Mouse (Mus musculus) WW6 (cell line): ENCODE measurements around the gene Rbm42.
A peak's percentile ranks its signal among the peaks of the same experiment; 100 is the strongest.

Experiments used
- DNase-seq: peaks from one replicate; pipeline ENCODE4 v3.0.0-alpha.2; 2013; ENCODE audit warnings: low read depth, low spot score

Rbm42 gene

GRCm38 (mm10) chr7:30618658-30619057, 31.5 kb downstream of the Rbm42 start:
- no peak for DNase-seq

GRCm38 (mm10) chr7:30615049-30615760, 34.9 kb downstream of the Rbm42 start:
- DNase-seq: no peak

GRCm38 (mm10) chr7:30614454-30614853, 35.7 kb downstream of the Rbm42 start:
- DNase-seq: no peak

GRCm38 (mm10) chr7:30613529-30614112, 36.5 kb downstream of the Rbm42 start:
- DNase-seq: no peak

GRCm38 (mm10) chr7:30612654-30613402, 37.3 kb downstream of the Rbm42 start, which contains the start of gene Upk1a:
Upk1a (minus strand) TSS chr7:30612847.
- no peak for DNase-seq

GRCm38 (mm10) chr7:30610043-30610442, 40.1 kb downstream of the Rbm42 start:
- DNase-seq: no peak

GRCm38 (mm10) chr7:30608476-30608875, 41.6 kb downstream of the Rbm42 start:
- DNase-seq: no peak

GRCm38 (mm10) chr7:30607706-30608309, 42.3 kb downstream of the Rbm42 start:
- peak; percentile 86 for DNase-seq

GRCm38 (mm10) chr7:30604944-30605343, 45.2 kb downstream of the Rbm42 start:
- no peak for DNase-seq

GRCm38 (mm10) chr7:30604424-30604823, 45.7 kb downstream of the Rbm42 start:
- no peak for DNase-seq

GRCm38 (mm10) chr7:30602583-30602982, 47.5 kb downstream of the Rbm42 start:
- DNase-seq: no peak

GRCm38 (mm10) chr7:30600651-30601050, 49.5 kb downstream of the Rbm42 start:
- DNase-seq: no peak

GRCm38 (mm10) chr7:30599933-30600353, 50.2 kb downstream of the Rbm42 start:
- DNase-seq: peak; percentile 89

GRCm38 (mm10) chr7:30598786-30599185, 51.3 kb downstream of the Rbm42 start, which contains the start of gene Zbtb32:
Zbtb32 (minus strand) TSS chr7:30598909.
- DNase-seq: no peak

- DNase-seq: no peak
Measured at GRCm38 (mm10) chr7:30596811-30597210, 53.3 kb downstream of the Rbm42 start.

GRCm38 (mm10) chr7:30596093-30596492, 54.0 kb downstream of the Rbm42 start:
- DNase-seq: no peak

- no peak for DNase-seq
Measured at GRCm38 (mm10) chr7:30594510-30595024, 55.5 kb downstream of the Rbm42 start.

- DNase-seq: no peak
Measured at GRCm38 (mm10) chr7:30593579-30594509, 56.3 kb downstream of the Rbm42 start.

- no peak for DNase-seq
Measured at GRCm38 (mm10) chr7:30592772-30593423, 57.2 kb downstream of the Rbm42 start.

GRCm38 (mm10) chr7:30591605-30591951, 58.5 kb downstream of the Rbm42 start:
- no peak for DNase-seq
